Mouse (Mus musculus) embryonic stem cell, embryonic (primary cell): ENCODE data around the gene Lmo3.

ENCODE experiments used
- CTCF ChIA-PET, 4 experiments: fragments of 300-600 bp in 2 of 4; fragments of 350-600 bp in 2 of 4; sonication (Branson Sonifier 250); formaldehyde crosslinking; loops; one replicate each; lab custom pipeline; 2022; ENCODE audit warnings: inconsistent platforms in 2 of 4; lab: Charles Lee
- POLR2A ChIA-PET, 4 experiments: fragments of 300-600 bp in 2 of 4; fragments of 350-600 bp in 2 of 4; sonication (Branson Sonifier 250); formaldehyde crosslinking; loops; one replicate each; lab custom pipeline; 2022; ENCODE audit warnings: antibody characterized with exemption in 4 of 4, inconsistent platforms in 1 of 4; lab: Charles Lee

The Lmo3 gene

DNA sequence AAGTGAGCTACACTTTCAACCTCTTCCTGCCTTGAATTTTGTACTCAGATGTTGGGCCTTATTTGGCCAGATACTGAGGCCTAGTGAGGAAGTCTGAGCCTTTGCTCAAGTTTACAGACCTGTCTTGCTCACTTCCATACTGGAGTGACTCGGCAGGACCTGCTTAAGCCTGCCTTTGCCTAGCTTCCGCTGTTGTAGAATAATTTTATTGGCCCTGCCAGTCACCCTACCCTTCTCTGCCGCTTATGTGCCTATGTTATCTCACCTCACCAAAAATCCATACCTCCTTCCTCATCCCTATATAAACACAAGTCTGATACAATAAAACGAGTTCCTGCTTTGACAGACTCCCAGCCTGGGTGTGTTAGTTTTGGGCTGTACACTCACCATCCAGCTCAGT is 235.2 kb downstream of the Lmo3 start:
- ChIA-PET POLR2A (no interaction called here), CTCF (no interaction called here)

DNA sequence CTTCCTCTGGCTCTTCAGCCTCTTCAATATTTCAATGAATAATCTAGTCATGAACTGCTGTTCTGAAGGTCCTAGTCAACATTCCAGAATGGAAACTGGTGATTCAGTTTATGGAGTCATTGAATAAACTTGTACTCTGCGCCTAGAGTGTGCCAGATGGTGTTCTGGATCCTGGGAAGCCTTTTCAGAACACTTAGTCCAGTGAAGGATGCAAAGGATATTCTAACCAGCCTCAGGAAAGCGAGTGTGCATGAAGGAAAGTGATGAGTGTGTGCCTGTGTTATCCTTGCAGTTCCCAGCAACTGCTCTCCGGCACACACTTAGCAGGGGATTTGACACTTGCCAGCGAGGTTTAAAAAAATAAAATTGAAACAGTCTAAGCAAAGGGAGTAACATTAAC is 245.9 kb downstream of the Lmo3 start:
- POLR2A ChIA-PET = no interaction called here
- CTCF ChIA-PET = no interaction called here

DNA sequence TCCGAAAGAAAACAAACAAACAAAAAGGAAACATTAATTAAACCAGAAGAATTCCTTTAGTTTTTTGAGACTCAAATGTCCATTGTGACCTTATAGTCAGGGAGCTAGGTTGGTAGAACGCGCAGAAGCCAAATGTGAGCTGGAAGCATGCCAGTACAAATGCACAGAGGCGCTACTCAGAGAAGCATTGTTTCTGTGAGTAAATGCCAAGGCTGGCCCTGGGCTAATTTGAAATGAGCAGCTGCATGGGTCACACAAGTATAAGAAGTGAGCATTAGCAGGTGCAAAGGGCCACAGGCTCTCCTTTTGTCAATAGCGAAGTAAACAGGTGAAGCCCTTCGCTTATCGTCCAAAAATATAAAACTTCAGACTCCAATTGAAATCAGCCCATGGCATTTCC is 247.8 kb downstream of the Lmo3 start:
- ChIA-PET CTCF (no interaction called here), POLR2A (interaction anchor here in 1 of 4 experiments (0.7 kb wide), 1 partner anchor 74 kb away, joined by 21 read pairs; no protein-coding TSS in a partner anchor)

DNA sequence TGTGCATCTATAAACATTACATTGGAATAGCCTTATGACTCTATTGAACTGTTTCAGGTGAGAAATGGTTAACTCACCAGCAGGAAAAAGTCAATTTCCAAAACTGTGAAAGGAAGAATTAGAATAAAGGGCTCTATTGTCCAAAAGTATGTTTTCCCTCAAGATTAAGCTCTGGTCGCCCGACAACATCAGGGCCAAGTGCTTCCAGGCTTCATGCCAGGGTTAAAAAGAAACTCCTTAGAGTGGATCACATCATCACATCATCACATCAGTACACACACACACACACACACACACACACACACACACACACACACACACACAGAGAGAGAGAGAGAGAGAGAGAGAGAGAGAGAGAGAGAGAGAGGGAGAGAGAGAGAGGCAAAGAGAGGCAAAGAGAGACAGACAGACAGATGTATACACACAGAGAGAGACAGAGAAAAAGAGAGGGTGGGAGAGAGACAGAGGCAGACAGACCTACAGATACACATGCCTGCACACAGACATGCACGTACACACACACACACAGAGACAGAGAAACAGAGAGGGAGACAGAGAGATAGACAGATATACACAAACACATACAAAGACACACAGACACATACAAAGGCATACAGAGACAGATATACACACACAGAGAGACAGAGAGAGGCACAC is 255.9 kb downstream of the Lmo3 start:
- ChIA-PET POLR2A (no interaction called here), CTCF (no interaction called here)

DNA sequence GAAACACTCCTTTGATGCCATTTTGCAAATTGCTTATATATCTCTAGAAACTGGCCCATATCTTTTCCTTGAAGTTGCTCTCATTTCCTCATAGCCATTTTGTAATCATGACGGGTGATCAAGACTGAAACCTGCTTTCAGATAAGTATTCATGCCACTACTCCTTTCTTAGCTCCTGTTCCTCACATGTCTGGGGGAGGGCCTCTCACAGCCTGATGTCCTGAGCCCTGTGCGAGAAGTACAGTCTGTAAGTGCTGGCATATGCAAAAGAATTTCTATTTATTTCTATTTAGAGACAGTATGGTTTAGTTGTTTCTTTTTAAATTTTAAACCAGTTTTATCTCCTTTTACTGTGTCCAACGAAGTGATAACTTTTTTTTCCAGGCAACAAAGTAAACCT is 256.6 kb downstream of the Lmo3 start:
- POLR2A ChIA-PET = no interaction called here
- CTCF ChIA-PET = no interaction called here

DNA sequence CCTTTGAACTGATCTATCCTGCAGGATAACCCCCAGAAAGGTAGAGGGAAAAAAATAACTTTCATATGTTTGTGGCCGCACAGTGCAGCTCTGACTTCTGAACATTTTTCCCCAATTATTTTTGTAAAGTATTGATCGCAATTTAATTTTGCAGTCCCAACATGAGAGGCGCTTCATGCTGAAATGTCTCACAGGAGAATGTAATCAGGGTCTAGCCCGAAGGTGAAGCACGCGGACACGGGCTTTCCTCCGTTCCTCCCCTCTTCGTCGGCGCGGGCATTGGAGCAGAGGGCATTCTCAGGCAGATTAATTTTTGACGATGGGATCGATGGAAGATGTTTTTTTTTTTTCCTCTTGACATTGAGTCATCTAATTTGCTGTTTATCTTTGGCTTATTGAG is 258.4 kb downstream of the Lmo3 start:
- POLR2A ChIA-PET = interaction anchor here in 1 of 4 experiments (0.7 kb wide), 1 partner anchor 566 kb away, joined by 3 read pairs; no protein-coding TSS in a partner anchor
- CTCF ChIA-PET = no interaction called here

DNA sequence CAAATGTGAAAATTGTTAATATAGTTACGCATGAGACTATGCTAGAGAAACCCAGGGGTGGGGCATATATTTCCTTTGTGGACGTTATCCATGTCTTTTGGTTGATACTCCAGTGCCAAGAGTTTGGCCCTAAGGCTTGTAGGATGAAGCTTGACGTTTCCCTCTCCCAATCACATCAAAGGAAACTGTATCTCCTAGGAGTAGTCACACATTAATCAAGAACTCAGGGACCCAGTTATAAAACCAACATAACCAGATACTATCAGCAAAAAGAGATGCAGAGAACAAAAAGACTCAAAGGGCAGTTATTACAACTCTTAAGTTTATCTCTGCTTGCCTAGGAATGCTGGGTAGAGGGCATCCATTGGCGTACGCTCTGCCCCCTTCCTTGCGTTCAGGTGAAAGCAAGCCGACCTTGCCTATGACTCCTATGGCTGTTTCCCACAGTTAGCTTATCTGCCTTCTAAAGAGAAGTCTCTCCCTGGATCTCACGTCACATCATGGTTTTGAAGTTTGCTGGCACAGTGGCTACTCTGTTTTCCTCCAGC is 261.5 kb downstream of the Lmo3 start:
- POLR2A ChIA-PET = no interaction called here

More for the DNA sequence above, 261.5 kb downstream of the Lmo3 start:
- CTCF ChIA-PET = no interaction called here
